Mouse (Mus musculus) CH12.LX (cell line): Measurements from ENCODE around the gene Hsbp1. TPM values are rescaled to one million over a fixed set of nuclear protein-coding genes. Genes with fewer than 3 reads are reported as not detected.
"Not testable (repeated sequence)": the region's sequence is repeated elsewhere in the genome, so short reads cannot be mapped to it uniquely, and the experiment has no call there.

Experiments used
- DNase-seq: peaks from one replicate; pipeline ENCODE4 v3.0.0-alpha.2; 2013; ENCODE audit errors: extremely low read depth
- H3K27ac ChIP-seq: 2 replicates; pipeline ENCODE4 v1.5.1; 2012; ENCODE audit warnings: low read depth, mild to moderate bottlenecking, control low read depth, moderate library complexity; ENCODE audit not compliant: insufficient read depth
- H3K27me3 ChIP-seq: replicated peaks from 2 replicates; pipeline ENCODE3; 2012; ENCODE audit warnings: inconsistent platforms
- H3K36me3 ChIP-seq, 2 experiments: replicated peaks in 1 of 2; 2 replicates each; pipeline versions ENCODE3 to v1.6.1; 2012; ENCODE audit warnings: inconsistent platforms in 1 of 2, low read length in 1 of 2, mild to moderate bottlenecking in 1 of 2, mixed read lengths in 1 of 2, moderate library complexity in 1 of 2; ENCODE audit not compliant: control insufficient read depth in 1 of 2, insufficient read depth in 1 of 2
- H3K4me1 ChIP-seq, 2 experiments: 2 replicates each; pipeline ENCODE4 v1.6.1; 2012; ENCODE audit warnings: inconsistent platforms in 1 of 2, moderate library complexity in 1 of 2; ENCODE audit not compliant: insufficient read depth in 2 of 2, control insufficient read depth in 1 of 2
- H3K4me2 ChIP-seq: 2 replicates; pipeline ENCODE4 v1.6.1; 2012; ENCODE audit warnings: low read depth, mild to moderate bottlenecking, control low read depth; ENCODE audit not compliant: poor library complexity, insufficient read depth, severe bottlenecking
- H3K4me3 ChIP-seq, 3 experiments: fragments of 150-350 bp in 1 of 3; sonication (generic) in 1 of 3; replicated peaks in 1 of 3; 2 replicates each; pipeline versions ENCODE3 to v1.5.1; 2011 to 2012; ENCODE audit warnings: low read depth in 2 of 3, low read length in 2 of 3, mild to moderate bottlenecking in 2 of 3, moderate library complexity in 2 of 3, control low read depth in 1 of 3, improper control_type of control experiment in 1 of 3, inconsistent platforms in 1 of 3, mixed read lengths in 1 of 3; ENCODE audit not compliant: poor library complexity in 1 of 3
- H3K79me2 ChIP-seq: replicated peaks from 2 replicates; pipeline ENCODE4 v1.6.1; 2012; ENCODE audit warnings: mild to moderate bottlenecking, moderate library complexity; ENCODE audit not compliant: control insufficient read depth, poor library complexity, insufficient read depth, severe bottlenecking; ENCODE audit errors: extremely low read depth
- H3K9ac ChIP-seq: 2 replicates; pipeline ENCODE4 v1.6.1; 2012; ENCODE audit warnings: low read depth, mild to moderate bottlenecking, control low read depth, moderate library complexity; ENCODE audit not compliant: insufficient read depth
- H3K9me3 ChIP-seq: replicated peaks from 2 replicates; pipeline ENCODE3; 2012; ENCODE audit warnings: low read length, inconsistent platforms, mixed read lengths
- CHD2 ChIP-seq: IDR thresholded peaks from 2 replicates; pipeline ENCODE4 v1.6.1; 2011; ENCODE audit warnings: low read length, improper control_type of control experiment
- CTCF ChIP-seq, 2 experiments: IDR thresholded peaks in 1 of 2; conservative IDR thresholded peaks in 1 of 2; 2 replicates each; pipeline ENCODE4 v1.5.1; 2011 to 2012; ENCODE audit warnings: low read depth in 2 of 2, low read length in 2 of 2, improper control_type of control experiment in 1 of 2, inconsistent platforms in 1 of 2, mild to moderate bottlenecking in 1 of 2, moderate library complexity in 1 of 2
- ELF1 ChIP-seq: IDR thresholded peaks from 2 replicates; pipeline ENCODE4 v1.6.1; 2014; ENCODE audit warnings: low read depth, mild to moderate bottlenecking, inconsistent platforms, low read length, improper control_type of control experiment
- ETS1 ChIP-seq: conservative IDR thresholded peaks from 2 replicates; pipeline ENCODE4 v1.6.1; 2012; ENCODE audit warnings: low read depth, mild to moderate bottlenecking, inconsistent platforms, low read length, improper control_type of control experiment, moderate library complexity
- GABPA ChIP-seq: IDR thresholded peaks from 2 replicates; pipeline ENCODE4 v1.6.1; 2012; ENCODE audit warnings: low read depth, low read length, improper control_type of control experiment, inconsistent platforms; ENCODE audit not compliant: insufficient replicate concordance
- MAFK ChIP-seq: IDR thresholded peaks from 2 replicates; pipeline ENCODE4 v1.6.1; 2011; ENCODE audit warnings: low read length, improper control_type of control experiment; ENCODE audit not compliant: insufficient replicate concordance
- MXI1 ChIP-seq: IDR thresholded peaks from 2 replicates; pipeline ENCODE4 v1.6.1; 2011; ENCODE audit warnings: mild to moderate bottlenecking, low read depth, low read length, improper control_type of control experiment
- NRF1 ChIP-seq: IDR thresholded peaks from 2 replicates; pipeline ENCODE4 v1.6.1; 2014; ENCODE audit warnings: low read depth, mild to moderate bottlenecking, inconsistent platforms, low read length, improper control_type of control experiment, moderate library complexity
- PAX5 ChIP-seq: IDR thresholded peaks from 2 replicates; pipeline ENCODE4 v1.6.1; 2012; ENCODE audit warnings: low read length, inconsistent platforms, mixed read lengths
- RAD21 ChIP-seq: IDR thresholded peaks from 2 replicates; pipeline ENCODE4 v1.6.1; 2011; ENCODE audit warnings: low read depth, mild to moderate bottlenecking, low read length, improper control_type of control experiment, moderate library complexity
- UBTF ChIP-seq: IDR thresholded peaks from 2 replicates; pipeline ENCODE4 v1.6.1; 2012; ENCODE audit warnings: low read depth, mild to moderate bottlenecking, inconsistent platforms, low read length, improper control_type of control experiment, moderate library complexity
- USF2 ChIP-seq: conservative IDR thresholded peaks from 2 replicates; pipeline ENCODE4 v1.6.1; 2011; ENCODE audit warnings: low read depth, low read length, improper control_type of control experiment
- ZC3H11A ChIP-seq: IDR thresholded peaks from 2 replicates; pipeline ENCODE4 v1.6.1; 2012; ENCODE audit warnings: low read depth, mild to moderate bottlenecking, inconsistent platforms, low read length, improper control_type of control experiment
- ZKSCAN1 ChIP-seq: IDR thresholded peaks from 2 replicates; pipeline ENCODE4 v1.6.1; 2012; ENCODE audit warnings: low read depth, inconsistent platforms, low read length, improper control_type of control experiment, borderline replicate concordance
- dilution Hi-C: fragments of 300-500 bp; cut with MboI; formaldehyde crosslinking; loops from 2 replicates; pipeline ENCODE4 v1.14.3; 2020; ENCODE audit warnings: low sequenced_read_pairs; ENCODE audit not compliant: extremely low pct_unique_long_range_greater_than_20kb, extremely low pct_ligation_motif_present
- in situ Hi-C: fragments of 300-500 bp; cut with MboI; formaldehyde crosslinking; loops from 3 replicates; pipeline ENCODE4 v1.14.3; 2019; ENCODE audit warnings: low sequenced_read_pairs, low pct_ligation_motif_present, low pct_unique_long_range_greater_than_20kb, mixed read lengths
- polyA plus RNA-seq: library from polyadenylated mRNA; unstranded; fragments of >175 nt; gene quantifications from 2 replicates; pipeline ENCODE4 v1.2.1, GENCODE M21; 2012; ENCODE audit warnings: low read depth; ENCODE audit not compliant: insufficient read length
- total RNA-seq, 2 experiments: library from RNA; depleted of rRNA; stranded (reverse); fragments of 300-350 nt in 1 of 2; fragments of >200 nt in 1 of 2; gene quantifications; 2 replicates each; pipeline ENCODE4 v1.2.3; 2012 to 2014

The Hsbp1 gene
- total and polyA plus RNA-seq, 3 experiments = 55.8 to 66.9 (median 59.0) TPM

DNA sequence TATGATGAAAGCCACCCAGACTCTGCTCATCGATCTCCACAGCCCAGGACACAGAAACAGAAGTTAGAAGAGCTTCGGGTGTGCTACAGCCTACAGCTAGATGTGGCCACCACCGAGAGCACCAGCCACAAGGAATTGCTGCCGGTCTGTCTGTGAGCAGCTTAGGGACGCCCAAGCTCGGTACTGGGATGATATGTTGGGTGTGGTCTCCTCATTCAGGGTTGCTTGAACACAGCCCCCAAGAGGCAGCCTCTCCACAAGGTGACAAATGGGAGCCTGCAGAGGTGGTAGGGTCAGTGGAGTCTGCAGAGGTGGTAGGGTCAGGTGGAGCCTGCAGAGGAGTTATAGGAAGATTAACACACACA, 9.4 kb downstream of the Hsbp1 start:
- DNase-seq = no peak
- Histone ChIP-seq H3K9ac (no peak overlapping the region), H3K4me3 (no peak overlapping the region), H3K4me2 (no peak overlapping the region), H3K9me3 (no peaks in the 10 kb centered on the region), H3K36me3 (peaks cover 14 to 30% of the 10 kb centered on the region in 2 experiments), H3K79me2 (no peaks in the 10 kb centered on the region), H3K27me3 (no peaks in the 10 kb centered on the region)
- dilution Hi-C loops = no loop called here
- in situ Hi-C loops = no loop called here
- no peak for TF ChIP-seq CHD2
- no peak for TF ChIP-seq PAX5
- TF ChIP-seq USF2 = no peak
- no peak for TF ChIP-seq UBTF
- no peak for TF ChIP-seq GABPA
- no peak for TF ChIP-seq ETS1
- TF ChIP-seq MAFK = no peak
- no peak for TF ChIP-seq ZC3H11A
- TF ChIP-seq ZKSCAN1 = no peak
- TF ChIP-seq MXI1 = no peak
- TF ChIP-seq CTCF (conservative IDR thresholded peaks at IDR 0.05 in 1 of 2, IDR thresholded peaks at IDR 0.05 in 1 of 2; ENCODE audit: low read depth in 2 of 2, low read length in 2 of 2) = no peak
- TF ChIP-seq, all 38 proteins: peak for 0
- peaks cover 0 to 5% of the 10 kb centered on the region in 2 experiments; a peak in 1 of 4 replicates for H3K4me1 ChIP-seq
- no peak overlapping the region for H3K27ac ChIP-seq

- H3K27ac ChIP-seq, dilution Hi-C loops: not testable (repeated sequence)
- peak in 1 of 2 experiments; percentile 43; a peak in 2 of 4 replicates for TF ChIP-seq CTCF (conservative IDR thresholded peaks at IDR 0.05 in 1 of 2, IDR thresholded peaks at IDR 0.05 in 1 of 2; ENCODE audit: low read depth in 2 of 2, low read length in 2 of 2)
- TF ChIP-seq, all 38 proteins: peak for 1; not testable (repeated sequence) for 37
- peak; percentile 21 for DNase-seq
- H3K9me3 ChIP-seq, H3K4me1 ChIP-seq, H3K36me3 ChIP-seq, H3K4me2 ChIP-seq, H3K4me3 ChIP-seq, H3K9ac ChIP-seq, in situ Hi-C loops, H3K27me3 ChIP-seq, H3K79me2 ChIP-seq: not testable (repeated sequence)
These were observed 12.3 kb downstream of the Hsbp1 start for GRCm38 (mm10) chr8:119356631-119357030.

GRCm38 (mm10) chr8:119358175-119358574, 13.9 kb downstream of the Hsbp1 start:
- Histone ChIP-seq H3K9ac (no peak overlapping the region), H3K9me3 (no peaks in the 10 kb centered on the region), H3K4me1 (peaks cover 0 to 5% of the 10 kb centered on the region in 2 experiments; a peak in 1 of 4 replicates), H3K4me3 (no peak overlapping the region), H3K79me2 (no peaks in the 10 kb centered on the region), H3K36me3 (no peaks in the 10 kb centered on the region), H3K27ac (no peak overlapping the region), H3K27me3 (peaks cover 24% of the 10 kb centered on the region), H3K4me2 (no peak overlapping the region)
- no peak for DNase-seq
- in situ Hi-C loops (no loop called here), dilution Hi-C loops (no loop called here)
- no peak for TF ChIP-seq RAD21
- no peak for TF ChIP-seq MXI1
- no peak for TF ChIP-seq CHD2
- TF ChIP-seq NRF1 = no peak
- TF ChIP-seq ELF1 = no peak
